Mouse (Mus musculus) lung, adult 2 months (tissue): ENCODE data around the gene Gm5580. TPM values are rescaled to one million over a fixed set of nuclear protein-coding genes. Genes with fewer than 3 reads are reported as not detected.
"Not testable (repeated sequence)": the region's sequence is repeated elsewhere in the genome, so short reads cannot be mapped to it uniquely, and the experiment has no call there.

Experiments used
- DNase-seq: peaks from one replicate; pipeline ENCODE4 v3.0.0; 2022
- H3K4me1 ChIP-seq: fragments of 200-500 bp; 2 replicates; pipeline ENCODE4 v1.6.1; 2011; ENCODE audit warnings: low read length; ENCODE audit not compliant: control insufficient read depth, insufficient read depth
- H3K4me3 ChIP-seq: fragments of 200-500 bp; replicated peaks from 2 replicates; pipeline ENCODE3; 2011; ENCODE audit warnings: low read depth, mild to moderate bottlenecking, control low read depth, low read length; ENCODE audit errors: extremely low read depth
- CTCF ChIP-seq: fragments of 200-500 bp; IDR thresholded peaks from 2 replicates; pipeline ENCODE4 v1.5.1; 2011; ENCODE audit warnings: mild to moderate bottlenecking, low read length, control low read depth; ENCODE audit not compliant: insufficient read depth
- POLR2A ChIP-seq: fragments of 200-500 bp; IDR thresholded peaks from 2 replicates; pipeline ENCODE4 v1.6.1; 2011; ENCODE audit warnings: low read depth, mild to moderate bottlenecking, control low read depth, low read length, borderline replicate concordance; ENCODE audit errors: extremely low read depth
- WGBS: fragments of 180-500 bp; shearing (Covaris S2); methylation state at CpG from one replicate; pipeline ENCODE4 v1.1.7; 2018; 5-methylcytosine and 5-hydroxymethylcytosine counted together
- polyA plus RNA-seq: library from polyadenylated mRNA; depleted of rRNA; stranded (reverse); fragments of >200 nt; gene quantifications from 2 replicates; pipeline ENCODE4 v1.2.3, GENCODE M21; 2012; rRNA removed

The Gm5580 gene
- polyA plus RNA-seq, result not detected in 2 replicates

DNA sequence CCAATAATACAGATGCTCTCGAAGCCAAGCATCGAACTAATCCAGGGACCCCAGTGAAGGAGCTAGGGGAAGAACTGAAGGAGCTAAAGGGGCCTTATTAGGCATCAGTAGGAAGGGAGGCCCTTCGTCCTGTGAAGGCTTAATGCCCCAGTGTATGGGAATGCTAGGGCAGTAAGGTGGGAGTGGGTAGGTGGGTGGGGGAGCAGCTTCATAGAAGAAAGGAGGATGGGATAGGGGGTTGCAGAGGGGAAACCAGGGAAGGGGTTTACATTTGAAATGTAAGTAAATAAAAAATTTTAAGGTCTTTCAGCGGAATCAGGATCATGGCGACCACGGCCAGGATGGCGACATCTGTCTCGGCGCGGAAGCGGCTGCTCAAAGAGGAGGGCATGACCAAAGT is at the start of gene Gm5580:
TSS of gene Gm5580 (plus strand) at position 301 of the 400 bp plus-strand sequence.
- not testable (repeated sequence) for H3K4me1 ChIP-seq, H3K4me3 ChIP-seq, DNase-seq
- 95% methylated on average over 11 of the region's 11 CpGs for WGBS

DNA sequence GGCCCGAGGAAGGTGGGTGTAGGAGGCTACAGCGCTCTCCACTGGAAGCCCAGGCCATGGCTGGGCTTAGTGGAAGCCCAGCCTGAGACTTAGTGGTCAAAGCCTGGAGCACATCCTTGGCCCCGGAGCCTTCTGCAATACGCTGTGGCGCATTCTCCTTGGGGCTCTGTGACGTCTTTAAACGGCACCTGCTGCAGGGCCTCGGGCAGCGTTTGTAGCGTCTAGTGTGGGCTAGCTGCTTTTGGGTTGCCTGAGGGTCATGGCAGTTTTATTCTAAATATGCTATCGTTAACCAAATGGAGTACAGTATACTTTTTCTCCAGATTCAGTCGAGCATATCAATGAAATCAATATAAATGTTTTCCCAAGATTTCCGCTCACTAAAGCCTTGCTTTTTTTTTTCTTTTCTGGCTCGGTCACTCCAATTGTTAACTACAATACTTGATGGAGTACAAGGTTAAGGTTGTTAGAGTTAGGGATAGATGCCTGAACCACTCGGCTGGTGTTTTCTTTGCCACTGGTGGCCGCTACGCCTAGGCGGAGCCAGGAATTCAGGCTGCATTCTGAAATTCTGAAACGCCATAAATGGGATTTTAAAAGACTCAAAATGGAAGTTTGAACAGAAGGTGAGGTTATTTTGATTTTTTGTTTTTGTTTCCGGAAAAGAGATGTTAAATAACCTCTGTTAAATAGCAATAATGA is 44.5 kb upstream of the Gm5580 start, which contains the start of gene Olfr212:
TSS of gene Olfr212 (plus strand) at position 215 of the 702 bp plus-strand sequence.
- 89% methylated on average over 20 of the region's 20 CpGs for WGBS
- not testable (repeated sequence) for DNase-seq

GRCm38 (mm10) chr6:116514832-116515231 is 36.1 kb upstream of the Gm5580 start:
- Histone ChIP-seq H3K4me1 (no peaks in the 10 kb centered on the region), H3K4me3 (no peak overlapping the region)
- no peak for TF ChIP-seq CTCF
- no peak for TF ChIP-seq POLR2A
- DNase-seq, result no peak

More for the DNA sequence above, 44.5 kb upstream of the Gm5580 start, which contains the start of gene Olfr212:
- H3K4me3 ChIP-seq, H3K4me1 ChIP-seq: not testable (repeated sequence)

- Histone ChIP-seq H3K4me3 (no peak within 1 kb of the TSS), H3K4me1 (no peaks in the 10 kb centered on the region)
- WGBS, result 84% methylated on average over 1 of the region's 1 CpGs
- no peak for TF ChIP-seq POLR2A
- TF ChIP-seq CTCF, result no peak
- DNase-seq, result no peak
Observed at GRCm38 (mm10) chr6:116538156-116538555, 12.8 kb upstream of the Gm5580 start, which contains the start of gene Olfr213. Gene Olfr213, plus strand, starts transcription at chr6:116538456.

GRCm38 (mm10) chr6:116542500-116542899 is 8.4 kb upstream of the Gm5580 start:
- no peaks in the 10 kb centered on the region for H3K4me1 ChIP-seq
- TF ChIP-seq POLR2A (no peak), CTCF (no peak)
- H3K4me3 ChIP-seq, result no peak overlapping the region
- DNase-seq, result no peak
- WGBS, result 75% methylated on average over 2 of the region's 2 CpGs

DNA sequence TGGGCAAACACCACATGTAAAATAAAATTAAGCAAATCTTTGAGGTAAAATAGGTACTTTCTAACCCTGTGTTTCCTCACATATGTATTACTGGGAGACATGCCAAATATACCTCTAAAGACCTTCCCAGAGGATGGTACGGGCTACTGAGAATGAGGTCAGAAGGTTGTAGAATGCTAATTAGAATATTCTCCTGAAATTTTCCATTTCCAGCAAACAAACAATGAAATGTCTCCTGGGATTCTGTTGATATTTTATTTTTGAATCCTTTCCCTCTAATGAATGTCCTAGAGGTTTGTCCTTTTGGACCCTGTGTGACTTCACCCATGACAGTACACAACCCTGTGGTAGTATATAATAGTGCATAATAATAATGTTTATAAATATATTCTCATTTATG is 3.0 kb downstream of the Gm5580 start, which contains the start of gene Olfr214:
TSS of gene Olfr214 (plus strand) at position 301 of the 400 bp plus-strand sequence.
- 72% methylated on average over 1 of the region's 1 CpGs for WGBS
- TF ChIP-seq POLR2A (no peak), CTCF (no peak)
- no peak for DNase-seq
- H3K4me1 ChIP-seq, result no peaks in the 10 kb centered on the region
- H3K4me3 ChIP-seq, result no peak within 1 kb of the TSS

DNA sequence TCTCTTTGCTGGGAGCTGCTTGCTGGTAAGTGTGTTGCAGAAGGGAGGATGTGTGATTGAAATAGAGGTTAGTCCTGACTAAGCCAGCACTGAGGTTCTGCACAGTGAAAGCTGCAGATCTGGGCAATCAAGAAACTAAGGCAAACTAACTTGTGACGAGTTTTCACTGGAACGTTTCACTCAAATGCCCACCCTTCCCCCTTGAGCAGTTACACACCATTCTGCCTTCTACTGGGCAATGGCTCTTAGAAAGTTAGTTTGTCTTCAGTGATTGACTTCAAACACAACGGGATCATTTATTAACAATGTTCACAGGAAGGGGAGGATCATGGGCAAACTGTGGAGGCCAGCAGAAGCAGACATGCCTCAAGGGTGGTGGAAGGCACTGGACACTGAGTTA is 4.0 kb downstream of the Gm5580 start:
- no peaks in the 10 kb centered on the region for H3K4me1 ChIP-seq
- TF ChIP-seq CTCF (no peak), POLR2A (no peak)
- WGBS, result 56% methylated on average over 3 of the region's 3 CpGs

DNA sequence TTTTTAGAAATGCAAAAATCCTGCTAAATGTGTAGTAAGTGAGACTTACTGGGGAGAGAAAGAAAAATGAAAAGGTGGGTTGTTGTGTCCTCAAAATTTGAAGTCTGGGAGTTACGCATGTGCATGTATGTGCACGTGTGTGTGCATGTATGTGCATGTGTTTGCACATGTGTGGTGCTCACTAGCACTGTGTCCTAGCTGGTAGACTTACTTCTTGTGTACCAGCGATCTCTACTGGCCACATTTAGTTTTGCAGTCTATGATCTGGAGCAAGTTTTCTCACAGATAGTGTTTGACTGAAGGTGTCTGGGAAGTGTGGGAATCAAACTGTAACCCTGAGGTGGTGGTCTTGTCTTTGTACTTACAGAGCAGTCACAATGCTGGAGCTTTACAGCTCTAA is 18.9 kb downstream of the Gm5580 start:
- WGBS, result 30% methylated on average over 3 of the region's 3 CpGs
- TF ChIP-seq POLR2A, result no peak
- TF ChIP-seq CTCF, result no peak
- H3K4me1 ChIP-seq, result no peaks in the 10 kb centered on the region
- H3K4me3 ChIP-seq, result no peak overlapping the region
- DNase-seq, result no peak

More for the DNA sequence above, 4.0 kb downstream of the Gm5580 start:
- no peak overlapping the region for H3K4me3 ChIP-seq
- DNase-seq, result no peak

- no peak within 1 kb of the TSS for H3K4me3 ChIP-seq
- H3K4me1 ChIP-seq, result no peaks in the 10 kb centered on the region
- no peak for DNase-seq
- WGBS, result 59% methylated on average over 4 of the region's 4 CpGs
- TF ChIP-seq POLR2A (no peak), CTCF (no peak)
Observed at GRCm38 (mm10) chr6:116584095-116584494, 33.2 kb downstream of the Gm5580 start, which contains the start of gene Olfr215. Gene Olfr215, minus strand, starts transcription at chr6:116584195.

DNA sequence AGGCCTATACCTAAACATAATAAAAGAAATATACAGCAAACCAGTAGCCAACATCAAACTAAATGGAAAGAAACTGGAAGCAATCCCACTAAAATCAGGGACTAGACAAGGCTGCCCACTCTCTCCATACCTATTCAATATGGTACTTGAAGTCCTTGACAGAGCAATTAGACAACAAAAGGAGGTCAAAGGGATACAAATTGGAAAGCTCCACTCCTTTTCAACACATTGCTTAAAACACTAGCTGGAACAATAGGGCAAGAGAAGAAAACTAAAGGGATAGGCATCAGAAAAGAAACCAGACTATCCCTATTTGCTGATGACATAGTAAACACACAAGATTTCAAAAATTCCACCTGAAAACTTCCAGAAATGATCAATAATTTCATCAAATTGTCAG is 50.0 kb downstream of the Gm5580 start:
- H3K4me3 ChIP-seq, DNase-seq, H3K4me1 ChIP-seq: not testable (repeated sequence)

Other genes with a start within 250 kb of the Gm5580 start
- 46.0 and 50.6 TPM in 2 replicates for gene March8, start 213.1 kb upstream of the Gm5580 start, polyA plus RNA-seq
- 8.6 and 9.1 TPM in 2 replicates for gene Alox5, start 90.0 kb upstream of the Gm5580 start, polyA plus RNA-seq
- not detected in 2 replicates for gene Olfr211, start 62.0 kb upstream of the Gm5580 start, polyA plus RNA-seq
- gene Olfr212, start 44.6 kb upstream of the Gm5580 start, polyA plus RNA-seq, result not detected in 2 replicates
- gene Olfr213, start 12.7 kb upstream of the Gm5580 start, polyA plus RNA-seq, result not detected in 2 replicates
- not detected in 2 replicates for gene Olfr214, start 3.1 kb downstream of the Gm5580 start, polyA plus RNA-seq
- gene Olfr215, start 33.1 kb downstream of the Gm5580 start, polyA plus RNA-seq, result not detected in 2 replicates
- gene Zfp422, start 77.9 kb downstream of the Gm5580 start, polyA plus RNA-seq, result 8.4 and 16.2 TPM in 2 replicates
- 59.8 and 70.1 TPM in 2 replicates for gene Depp1, start 99.5 kb downstream of the Gm5580 start, polyA plus RNA-seq
- 18.1 and 20.6 TPM in 2 replicates for gene Rassf4, start 122.8 kb downstream of the Gm5580 start, polyA plus RNA-seq
- 0.04 TPM in 1 of 2 replicates, not detected in the other for gene Tmem72, start 165.8 kb downstream of the Gm5580 start, polyA plus RNA-seq